Mouse (Mus musculus) myocyte (in vitro differentiated cells): ENCODE results near the gene Nt5c1a. TPM values are rescaled to one million over a fixed set of nuclear protein-coding genes. Genes with fewer than 3 reads are reported as not detected.

Experiments
- H3K27me3 ChIP-seq: one replicate; pipeline ENCODE4 v1.6.1; 2011; ENCODE audit not compliant: control insufficient read depth, insufficient read depth, insufficient read length
- H3K36me3 ChIP-seq: one replicate; pipeline ENCODE4 v1.6.1; 2011; ENCODE audit not compliant: control insufficient read depth, insufficient read depth
- H3K4me2 ChIP-seq: one replicate; pipeline ENCODE4 v1.6.1; 2011; ENCODE audit warnings: low read depth, control low read depth
- H3K4me3 ChIP-seq: one replicate; pipeline ENCODE4 v1.5.1; 2011; ENCODE audit warnings: mild to moderate bottlenecking, control low read depth, moderate library complexity
- H3K79me2 ChIP-seq: one replicate; pipeline ENCODE4 v1.6.1; 2011; ENCODE audit not compliant: control insufficient read depth, insufficient read depth
- H3ac ChIP-seq: one replicate; pipeline ENCODE4 v1.6.1; 2011; ENCODE audit not compliant: control insufficient read depth, insufficient read length
- CEBPB ChIP-seq: IDR thresholded peaks from 2 replicates; pipeline ENCODE4 v1.6.1; 2011; ENCODE audit warnings: mild to moderate bottlenecking, moderate library complexity; ENCODE audit not compliant: poor library complexity, insufficient read depth, severe bottlenecking
- E2F4 ChIP-seq: IDR thresholded peaks from one replicate; pipeline ENCODE4 v1.6.1; 2011; ENCODE audit warnings: mild to moderate bottlenecking, control low read depth, moderate library complexity; ENCODE audit not compliant: insufficient read depth
- MAX ChIP-seq: IDR thresholded peaks from one replicate; pipeline ENCODE4 v1.6.1; 2011; ENCODE audit warnings: low read depth, mild to moderate bottlenecking, control low read depth
- MYOD1 ChIP-seq, 3 experiments: IDR thresholded peaks; one replicate each; pipeline ENCODE4 v1.6.1; 2011; ENCODE audit warnings: control low read depth in 2 of 3, low read depth in 2 of 3, mild to moderate bottlenecking in 2 of 3, moderate library complexity in 1 of 3; ENCODE audit not compliant: insufficient read length in 2 of 3, control insufficient read depth in 1 of 3
- MYOG ChIP-seq, 3 experiments: IDR thresholded peaks; one replicate each; pipeline ENCODE4 v1.6.1; 2011; ENCODE audit warnings: control low read depth in 2 of 3, low read depth in 2 of 3, mild to moderate bottlenecking in 2 of 3; ENCODE audit not compliant: insufficient read length in 2 of 3, control insufficient read depth in 1 of 3, insufficient read depth in 1 of 3
- POLR2A ChIP-seq: IDR thresholded peaks from one replicate; pipeline ENCODE4 v1.6.1; 2011; ENCODE audit warnings: low read depth, mild to moderate bottlenecking, control low read depth, moderate library complexity; ENCODE audit not compliant: insufficient read length
- POLR2AphosphoS2 ChIP-seq: IDR thresholded peaks from one replicate; pipeline ENCODE4 v1.6.1; 2011; ENCODE audit warnings: low read depth, control low read depth; ENCODE audit not compliant: insufficient read length
- REST ChIP-seq: IDR thresholded peaks from one replicate; pipeline ENCODE4 v1.6.1; 2011; ENCODE audit warnings: mild to moderate bottlenecking, control low read depth, moderate library complexity; ENCODE audit not compliant: insufficient read depth, insufficient read length
- SRF ChIP-seq: IDR thresholded peaks from one replicate; pipeline ENCODE4 v1.6.1; 2011; ENCODE audit warnings: low read depth; ENCODE audit not compliant: control insufficient read depth, insufficient read length
- TCF12 ChIP-seq: IDR thresholded peaks from one replicate; pipeline ENCODE4 v1.6.1; 2011; ENCODE audit warnings: mild to moderate bottlenecking, control low read depth; ENCODE audit not compliant: poor library complexity, insufficient read depth, severe bottlenecking
- TCF3 ChIP-seq: IDR thresholded peaks from one replicate; pipeline ENCODE4 v1.6.1; 2011; ENCODE audit warnings: low read depth, control low read depth; ENCODE audit not compliant: insufficient read length
- USF1 ChIP-seq: IDR thresholded peaks from one replicate; pipeline ENCODE4 v1.6.1; 2011; ENCODE audit warnings: low read depth, mild to moderate bottlenecking, control low read depth, moderate library complexity
- polyA plus RNA-seq: library from polyadenylated mRNA; unstranded; fragments of >200 nt; fragmentation: generic; extraction: Trizol; gene quantifications from one replicate; pipeline ENCODE4 v1.2.1, GENCODE M21; 2012; ENCODE audit warnings: missing spikeins

Gene Nt5c1a
- polyA plus RNA-seq, 1 experiment: not detected

GRCm38 (mm10) chr4:123215367-123215766, 14.1 kb downstream of the Nt5c1a start:
- no peak overlapping the region for H3K4me2 ChIP-seq
- no peak overlapping the region for H3ac ChIP-seq
- no peak overlapping the region for H3K4me3 ChIP-seq
- no peaks in the 10 kb centered on the region for H3K79me2 ChIP-seq
- TF ChIP-seq MAX (no peak), REST (no peak), TCF12 (no peak), POLR2A (no peak), TCF3 (no peak), E2F4 (no peak)
- peaks cover 44% of the 10 kb centered on the region for H3K27me3 ChIP-seq
- H3K36me3 ChIP-seq: no peaks in the 10 kb centered on the region

GRCm38 (mm10) chr4:123216782-123217181, 15.5 kb downstream of the Nt5c1a start:
- Histone ChIP-seq H3K4me2 (no peak overlapping the region), H3K79me2 (no peaks in the 10 kb centered on the region)
- TF ChIP-seq POLR2A: no peak
- TF ChIP-seq E2F4: no peak
- TF ChIP-seq CEBPB: no peak
- no peak for TF ChIP-seq MYOG (IDR thresholded peaks at IDR 0.05; ENCODE audit: control insufficient read depth in 1 of 3, insufficient read depth in 1 of 3, insufficient read length in 2 of 3, low read depth in 2 of 3)
- TF ChIP-seq POLR2AphosphoS2: no peak
- TF ChIP-seq REST: no peak
- no peak for TF ChIP-seq USF1
- TF ChIP-seq TCF12: no peak
- TF ChIP-seq MYOD1 (IDR thresholded peaks at IDR 0.05; ENCODE audit: control insufficient read depth in 1 of 3, insufficient read length in 2 of 3, low read depth in 2 of 3): no peak
- TF ChIP-seq MAX: no peak
- TF ChIP-seq TCF3: no peak
- TF ChIP-seq SRF: no peak

DNA sequence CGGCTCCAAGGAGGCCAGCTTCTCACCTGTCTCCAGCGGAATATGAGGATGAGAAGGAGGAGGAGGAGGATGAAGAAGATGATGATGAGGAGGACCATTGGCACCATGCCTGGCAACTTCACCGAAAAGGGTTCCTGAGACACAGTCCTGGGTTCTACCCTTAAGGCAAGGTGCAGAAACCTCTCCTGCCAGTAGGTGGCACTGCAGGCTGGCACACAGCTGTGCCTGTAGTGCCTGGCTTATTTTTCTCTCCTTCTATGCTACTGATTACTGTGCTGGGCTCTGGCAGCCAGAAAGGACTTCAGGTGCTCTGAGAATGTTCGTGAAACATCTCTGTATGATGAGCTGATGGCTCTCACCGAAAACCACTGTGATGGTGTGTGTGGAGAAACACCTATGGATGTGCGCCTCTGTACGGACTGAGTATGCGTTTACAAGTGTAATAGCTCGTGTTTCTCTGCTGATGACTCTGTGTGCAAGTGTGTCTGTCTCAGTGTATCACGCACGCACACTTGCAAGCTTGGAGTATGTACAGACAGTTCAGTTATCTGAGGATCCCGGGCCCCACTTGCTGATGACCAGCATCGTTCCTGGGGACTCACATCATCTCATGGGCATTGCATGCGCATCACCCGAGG, 18.5 kb downstream of the Nt5c1a start:
- Histone ChIP-seq H3K4me3 (no peak overlapping the region), H3K36me3 (no peaks in the 10 kb centered on the region), H3K27me3 (peaks cover 8% of the 10 kb centered on the region), H3ac (no peak overlapping the region), H3K4me2 (no peak overlapping the region), H3K79me2 (no peaks in the 10 kb centered on the region)
- TF ChIP-seq USF1 (no peak), SRF (no peak), POLR2A (no peak), MYOG (IDR thresholded peaks at IDR 0.05; ENCODE audit: control insufficient read depth in 1 of 3, insufficient read depth in 1 of 3, insufficient read length in 2 of 3, low read depth in 2 of 3) (no peak), REST (no peak), MYOD1 (IDR thresholded peaks at IDR 0.05; ENCODE audit: control insufficient read depth in 1 of 3, insufficient read length in 2 of 3, low read depth in 2 of 3) (no peak), TCF3 (no peak), POLR2AphosphoS2 (no peak), CEBPB (no peak), MAX (no peak), TCF12 (no peak), E2F4 (no peak)

More at GRCm38 (mm10) chr4:123216782-123217181, 15.5 kb downstream of the Nt5c1a start:
- no peaks in the 10 kb centered on the region for H3K36me3 ChIP-seq
- H3ac ChIP-seq: no peak overlapping the region
- H3K27me3 ChIP-seq: peaks cover 32% of the 10 kb centered on the region
- H3K4me3 ChIP-seq: no peak overlapping the region

DNA sequence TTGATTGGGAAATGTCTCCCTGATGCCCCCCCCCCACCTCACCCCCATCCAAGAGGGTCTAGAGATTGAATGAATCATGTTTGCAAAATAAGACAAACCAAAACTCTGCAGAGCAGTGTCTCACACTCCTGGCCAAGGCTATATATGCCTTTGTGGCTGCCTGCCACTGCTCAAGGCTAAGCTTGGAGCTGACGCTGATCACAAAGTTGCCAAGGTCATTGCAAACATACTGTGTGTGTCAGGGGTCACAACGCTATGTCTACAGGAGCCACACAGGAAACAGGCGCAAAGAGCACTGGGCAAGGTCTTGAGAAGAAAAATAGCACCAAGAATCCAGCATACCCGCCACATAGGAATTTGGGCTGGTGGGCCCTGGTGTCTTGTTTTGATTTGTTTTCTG, 19.3 kb downstream of the Nt5c1a start:
- H3ac ChIP-seq: no peak overlapping the region
- H3K79me2 ChIP-seq: no peaks in the 10 kb centered on the region
- no peak overlapping the region for H3K4me3 ChIP-seq
- no peak overlapping the region for H3K4me2 ChIP-seq
- peaks cover 5% of the 10 kb centered on the region for H3K27me3 ChIP-seq
- no peaks in the 10 kb centered on the region for H3K36me3 ChIP-seq
- TF ChIP-seq SRF: no peak
- TF ChIP-seq REST: no peak
- no peak for TF ChIP-seq TCF12
- TF ChIP-seq CEBPB: no peak
- TF ChIP-seq POLR2AphosphoS2: no peak
- TF ChIP-seq MYOG (IDR thresholded peaks at IDR 0.05; ENCODE audit: control insufficient read depth in 1 of 3, insufficient read depth in 1 of 3, insufficient read length in 2 of 3, low read depth in 2 of 3): no peak
- TF ChIP-seq USF1: no peak
- no peak for TF ChIP-seq MAX
- TF ChIP-seq TCF3: no peak

DNA sequence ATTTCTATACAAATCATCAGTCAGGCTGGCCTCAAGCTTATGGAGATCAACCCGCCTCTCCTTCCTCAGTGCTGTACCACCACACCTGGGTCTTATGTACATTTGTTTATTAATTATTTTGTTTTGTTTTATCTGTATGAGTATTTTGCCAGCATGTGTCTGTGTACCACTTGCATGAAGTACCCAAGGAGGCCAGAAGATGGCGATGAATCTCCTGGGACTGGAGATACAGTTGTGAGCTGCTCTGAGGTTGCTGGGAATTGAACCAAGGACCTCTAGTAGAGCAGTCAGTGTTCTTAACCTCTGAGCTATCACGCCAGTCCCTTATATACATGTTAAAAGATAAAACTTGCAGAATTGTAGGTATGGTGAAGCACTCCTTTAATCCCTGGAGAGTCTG, 22.0 kb downstream of the Nt5c1a start:
- TF ChIP-seq TCF3 (no peak), POLR2A (no peak)
- no peaks in the 10 kb centered on the region for H3K36me3 ChIP-seq
- H3K4me2 ChIP-seq: no peak overlapping the region
- no peak overlapping the region for H3K4me3 ChIP-seq
- no peaks in the 10 kb centered on the region for H3K79me2 ChIP-seq
- H3ac ChIP-seq: no peak overlapping the region
- H3K27me3 ChIP-seq: no peaks in the 10 kb centered on the region
